Mouse (Mus musculus): ENCODE data around the gene Pik3c2b.

Pik3c2b gene

DNA sequence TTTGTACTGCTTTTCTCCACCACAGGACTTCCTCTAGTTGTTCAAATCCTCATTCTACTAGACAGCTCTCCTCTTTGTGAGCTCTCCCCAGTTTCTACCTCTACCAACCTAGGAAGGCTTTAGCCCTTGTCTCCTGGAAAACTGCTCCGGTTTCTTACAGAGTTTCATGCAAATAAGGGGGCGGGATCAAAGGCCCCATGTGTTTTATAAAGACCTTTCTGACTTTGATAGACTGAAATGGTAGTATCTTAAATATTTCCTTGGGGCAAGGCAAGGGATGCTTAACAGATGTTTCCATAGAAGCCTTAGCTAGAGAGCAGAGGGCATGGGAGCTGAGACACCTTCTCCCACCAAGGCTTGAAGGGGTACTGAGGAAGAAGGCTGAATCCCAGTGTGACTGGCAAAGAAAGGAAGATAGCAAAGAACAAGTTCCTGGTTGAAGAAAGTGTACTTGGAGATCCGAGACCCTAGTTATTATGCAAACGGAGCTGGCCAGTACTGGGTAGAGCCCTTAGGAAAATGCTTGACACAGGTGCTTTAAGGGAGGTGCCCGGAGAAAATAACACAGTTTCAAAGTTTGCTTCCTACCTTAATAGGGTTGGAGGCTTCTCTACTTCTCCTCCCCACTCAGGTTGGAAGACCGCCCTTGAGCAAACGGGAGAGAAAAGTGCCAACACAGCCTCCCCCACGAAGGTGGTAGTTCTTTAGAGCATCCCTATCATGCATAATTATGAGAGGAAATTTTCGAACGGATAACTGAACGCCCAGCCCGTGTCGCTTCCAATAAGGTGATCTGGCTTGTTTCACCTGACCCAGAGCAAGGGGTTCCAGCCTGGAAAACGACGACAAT is at the start of gene Pik3c2b:
Gene Pik3c2b (plus strand): TSS at position 657 of the 850 bp plus-strand sequence.
- in situ Hi-C loops (cut with MboI, MseI), result loop anchor here (25.0 kb wide), 1 partner anchor 1042 kb away; the partner anchor contains the start of gene Btg2

DNA sequence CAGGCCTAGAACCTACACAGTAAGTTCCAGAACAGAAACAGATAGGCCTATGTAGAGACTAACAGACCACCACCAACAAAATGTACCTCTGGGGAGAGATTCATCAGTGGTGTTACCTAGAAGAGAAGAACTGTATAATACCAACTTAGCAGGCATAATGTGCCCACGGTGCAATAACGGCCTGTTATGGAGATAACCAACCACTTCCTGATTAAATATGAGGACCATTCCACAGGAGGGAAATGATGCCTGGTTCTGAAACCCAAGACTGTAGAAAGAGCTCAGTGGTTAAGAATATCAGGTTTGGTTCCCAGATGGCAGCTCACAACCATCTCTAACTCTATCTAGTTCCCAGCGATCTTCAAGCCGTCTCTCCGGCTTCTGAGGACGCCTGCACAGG is 45.1 kb upstream of the Pik3c2b start:
- in situ Hi-C loops (cut with MboI, MseI), result loop anchor here (10.0 to 25.0 kb wide), 2 partner anchors 513 to 624 kb away; partner anchors contain the start of gene Rbbp5

DNA sequence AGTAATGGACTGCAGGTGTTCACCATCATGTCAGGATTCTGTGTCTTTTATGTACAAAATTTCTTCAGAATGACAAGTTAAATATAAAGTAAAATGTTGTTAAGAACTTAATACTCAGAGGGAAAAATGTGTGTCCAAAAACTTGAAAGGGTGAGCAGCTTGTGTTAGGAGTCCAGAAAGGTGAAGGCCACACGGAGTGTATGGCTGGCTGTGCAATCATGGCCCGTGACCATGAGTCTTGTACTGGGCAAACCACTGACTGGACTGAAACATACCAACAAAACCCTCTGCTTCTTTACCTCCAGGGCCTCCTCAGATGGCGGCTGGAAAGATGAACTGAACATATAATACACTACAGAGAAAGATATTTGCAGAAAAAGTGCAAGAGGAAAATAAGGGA is 38.9 kb upstream of the Pik3c2b start:
- in situ Hi-C loops (cut with MboI, MseI), result loop anchor here (10.0 to 25.0 kb wide), 2 partner anchors 519 to 618 kb away; partner anchors contain the start of gene Rbbp5

DNA sequence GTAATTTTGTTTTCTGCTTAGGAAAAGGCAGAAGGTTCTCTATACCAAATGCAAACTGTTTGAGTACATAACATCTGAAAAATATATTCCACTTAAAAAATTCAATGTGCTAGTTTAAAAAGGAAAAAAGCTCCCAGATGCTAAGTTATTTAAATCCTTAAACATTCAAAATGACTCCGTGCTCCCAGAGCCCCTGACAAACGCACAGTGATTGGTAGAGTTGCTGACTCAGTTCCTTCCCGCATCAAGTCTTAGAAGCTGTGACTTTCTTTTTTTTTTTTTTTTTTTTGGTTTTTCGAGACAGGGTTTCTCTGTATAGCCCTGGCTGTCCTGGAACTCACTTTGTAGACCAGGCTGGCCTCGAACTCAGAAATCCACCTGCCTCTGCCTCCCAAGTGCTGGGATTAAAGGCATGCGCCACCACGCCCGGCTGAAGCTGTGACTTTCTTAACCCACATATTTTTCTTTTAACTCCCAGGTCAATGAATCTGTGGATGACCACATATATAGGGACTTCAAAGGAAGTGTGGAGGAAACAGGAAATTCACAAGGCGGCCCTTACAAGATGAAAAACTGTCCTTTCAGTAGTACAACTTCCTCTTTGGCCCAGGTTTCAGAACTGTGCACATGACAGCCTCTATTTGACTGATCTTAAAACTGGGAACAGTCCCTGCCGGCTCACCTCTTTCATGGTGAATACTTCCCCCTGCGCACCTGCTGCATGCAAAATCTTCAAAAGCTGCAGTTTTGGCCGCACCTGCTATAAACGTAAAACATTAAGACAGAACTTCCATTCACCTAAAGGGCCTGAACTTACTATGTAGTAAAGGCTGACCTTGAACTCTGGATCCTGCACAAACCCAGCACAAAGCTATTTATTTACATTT is 33.3 kb upstream of the Pik3c2b start:
- in situ Hi-C loops (cut with MboI, MseI), result loop anchor here (25.0 kb wide), 1 partner anchor 525 kb away; the partner anchor contains the start of gene Rbbp5

DNA sequence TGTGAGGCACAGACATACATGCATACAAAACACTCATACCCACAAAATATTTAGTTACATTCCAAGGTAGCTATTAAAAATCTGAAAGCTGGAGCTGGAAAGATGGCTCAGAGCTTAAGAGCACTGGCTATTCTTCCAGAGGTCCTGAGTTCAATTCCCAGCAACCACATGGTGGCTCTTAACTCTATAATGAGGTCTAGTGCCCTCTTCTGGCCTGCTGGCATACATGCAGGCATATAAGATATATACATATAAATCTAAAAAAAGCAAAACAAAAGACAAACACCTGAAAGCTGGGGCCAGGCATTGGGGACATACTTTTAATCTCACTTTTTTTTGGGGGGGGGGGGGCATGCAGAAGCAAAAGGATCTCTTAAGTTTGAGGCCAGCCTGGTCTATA is 32.1 kb upstream of the Pik3c2b start:
- in situ Hi-C loops (cut with MboI, MseI), result loop anchor here (25.0 kb wide), 1 partner anchor 526 kb away; the partner anchor contains the start of gene Rbbp5

DNA sequence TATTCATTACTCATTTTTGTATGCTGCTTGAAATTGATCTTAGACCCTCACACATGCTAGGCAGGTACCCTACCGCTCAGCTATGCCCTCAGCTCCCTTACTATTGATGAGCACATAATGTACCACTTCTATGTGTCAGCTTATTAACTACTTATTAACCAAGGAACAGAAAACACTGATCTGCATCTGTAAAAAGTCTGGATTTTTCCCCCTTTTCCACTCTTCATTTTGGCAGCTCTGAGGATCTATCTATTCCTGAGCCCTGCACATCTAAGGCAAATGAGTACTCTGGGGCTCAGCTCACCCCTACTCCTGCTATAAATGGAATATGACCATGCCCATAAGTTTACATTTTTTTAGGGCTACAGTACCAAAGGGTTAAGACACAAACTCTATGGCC is 31.3 kb upstream of the Pik3c2b start:
- in situ Hi-C loops (cut with MboI, MseI), result loop anchor here (25.0 kb wide), 1 partner anchor 527 kb away; the partner anchor contains the start of gene Rbbp5

DNA sequence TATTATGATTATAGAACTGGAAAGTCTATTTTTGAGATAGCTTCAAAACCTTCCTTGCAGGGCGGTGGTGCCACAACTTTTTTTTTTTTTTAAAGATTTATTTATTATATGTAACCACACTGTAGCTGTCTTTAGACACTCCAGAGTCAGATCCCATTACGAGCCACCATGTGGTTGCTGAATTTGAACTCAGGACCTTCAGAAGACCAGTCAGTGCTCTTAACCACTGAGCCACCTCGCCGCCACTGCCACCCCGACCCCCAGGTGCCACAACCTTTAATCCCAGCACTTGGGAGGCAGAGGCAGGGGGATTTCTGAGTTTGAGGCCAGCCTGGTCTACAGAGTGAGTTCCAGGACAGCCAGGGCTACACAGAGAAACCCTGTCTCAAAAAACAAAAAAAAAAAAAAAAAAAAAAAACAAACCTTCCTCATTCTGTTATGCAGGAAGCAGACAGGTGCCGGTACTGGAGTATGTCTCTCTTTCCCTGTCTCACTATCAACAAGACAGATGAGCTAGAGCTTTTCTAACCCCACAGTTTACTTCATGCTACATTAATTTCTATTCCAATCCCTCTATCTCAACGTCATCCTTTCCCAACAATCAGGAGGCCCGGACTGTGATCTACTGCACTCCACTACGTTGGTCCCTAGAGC is 28.6 kb upstream of the Pik3c2b start:
- in situ Hi-C loops (cut with MboI, MseI), result loop anchor here (25.0 kb wide), 1 partner anchor 530 kb away; the partner anchor contains the start of gene Rbbp5

DNA sequence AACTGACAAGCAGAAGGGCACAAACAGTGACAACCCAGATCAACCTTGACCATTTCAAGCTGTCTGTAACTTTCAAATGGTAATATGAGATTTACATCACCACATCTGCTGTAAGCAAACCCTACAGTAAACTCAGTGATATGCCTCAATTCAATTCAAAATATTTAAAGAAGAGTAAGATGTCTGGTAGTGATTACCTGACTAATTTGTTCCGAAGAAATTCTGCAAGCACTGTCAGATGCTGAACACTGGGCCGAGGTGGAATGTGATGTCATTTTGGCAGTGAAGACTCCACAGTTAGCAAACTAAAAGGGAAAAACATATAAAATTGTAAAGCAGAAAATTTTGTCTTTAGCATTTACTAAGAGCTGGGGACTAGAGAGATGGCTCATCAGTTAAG is 26.9 kb upstream of the Pik3c2b start:
- in situ Hi-C loops (cut with MboI, MseI), result loop anchor here (25.0 kb wide), 1 partner anchor 531 kb away; the partner anchor contains the start of gene Rbbp5

DNA sequence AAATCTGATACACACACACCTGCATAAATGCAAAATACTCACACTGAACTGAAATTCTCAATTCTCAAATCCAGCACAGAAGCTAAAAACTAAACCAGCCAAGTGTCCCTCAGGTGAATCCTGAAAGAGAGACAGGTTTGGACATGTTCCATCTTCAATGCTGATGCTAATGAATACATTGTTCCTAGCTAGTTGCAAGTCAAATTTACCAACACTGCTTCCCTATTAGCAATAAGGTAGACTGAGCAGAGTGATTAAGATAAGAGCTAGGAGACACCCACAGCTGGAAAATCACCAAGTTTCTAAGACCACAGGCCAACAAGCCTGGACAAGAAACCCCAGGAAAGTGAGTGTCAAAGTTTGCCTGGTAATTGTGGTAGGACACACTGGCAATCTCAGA is 26.2 kb upstream of the Pik3c2b start:
- in situ Hi-C loops (cut with MboI, MseI), result loop anchor here (25.0 kb wide), 1 partner anchor 532 kb away; the partner anchor contains the start of gene Rbbp5

DNA sequence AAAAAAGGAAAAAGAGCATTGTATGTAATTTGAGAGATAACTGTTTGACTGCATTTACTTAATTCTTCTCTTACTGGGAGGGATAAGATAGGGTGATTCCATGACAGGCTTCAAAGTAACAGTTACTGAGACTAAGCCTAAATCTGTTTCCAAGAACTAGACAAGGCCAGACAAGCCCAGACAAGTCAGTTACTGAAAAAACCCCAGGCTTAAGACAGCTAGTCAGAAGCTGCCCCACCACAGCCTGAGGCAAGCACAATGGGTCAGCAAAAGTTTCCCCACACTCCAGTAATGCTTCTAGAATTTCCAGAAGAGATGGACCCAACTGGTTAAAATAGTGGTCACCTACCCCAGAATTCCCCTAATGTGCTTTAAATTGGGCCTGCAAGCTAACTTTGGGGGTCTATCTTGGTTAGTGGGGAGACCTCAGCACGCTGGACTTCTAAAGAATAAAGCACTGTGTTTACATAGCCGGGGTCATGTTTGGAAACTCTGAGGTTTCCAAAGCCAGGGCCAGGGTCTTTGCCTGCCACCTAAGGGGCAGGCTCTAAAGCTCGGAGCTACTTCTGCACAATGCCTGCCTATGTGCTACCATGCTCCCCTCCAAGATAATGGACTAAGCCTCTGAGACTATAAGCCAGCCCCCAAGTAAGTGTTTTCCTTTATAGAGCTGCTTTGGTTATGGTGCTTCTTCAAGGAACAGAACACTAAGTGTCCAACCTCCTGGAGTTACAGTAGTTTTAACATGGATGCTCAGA is 25.2 kb upstream of the Pik3c2b start:
- in situ Hi-C loops (cut with MboI, MseI), result loop anchor here (10.0 to 25.0 kb wide), 2 partner anchors 533 to 1494 kb away; partner anchors contain the start of gene Rbbp5

DNA sequence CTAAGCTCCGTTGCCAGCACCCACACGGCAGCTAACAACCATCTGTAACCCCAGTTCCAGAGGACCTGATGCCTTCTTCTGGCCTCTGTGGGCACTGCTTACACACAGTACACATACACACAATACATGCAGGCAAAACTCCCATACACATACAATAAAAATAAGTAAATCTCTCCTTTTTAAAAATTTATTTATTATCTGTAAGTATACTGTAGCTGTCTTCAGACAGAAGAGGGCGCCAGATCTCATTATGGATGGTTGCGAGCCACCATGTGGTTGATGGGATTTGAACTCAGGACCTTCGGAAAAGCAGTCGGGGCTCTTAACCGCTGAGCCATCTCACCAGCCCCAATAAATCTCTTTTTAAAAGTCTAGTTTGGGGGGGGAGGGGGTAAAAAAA is 24.1 kb upstream of the Pik3c2b start:
- in situ Hi-C loops (cut with MboI, MseI), result loop anchor here (10.0 to 25.0 kb wide), 2 partner anchors 534 to 1493 kb away; partner anchors contain the start of gene Rbbp5

DNA sequence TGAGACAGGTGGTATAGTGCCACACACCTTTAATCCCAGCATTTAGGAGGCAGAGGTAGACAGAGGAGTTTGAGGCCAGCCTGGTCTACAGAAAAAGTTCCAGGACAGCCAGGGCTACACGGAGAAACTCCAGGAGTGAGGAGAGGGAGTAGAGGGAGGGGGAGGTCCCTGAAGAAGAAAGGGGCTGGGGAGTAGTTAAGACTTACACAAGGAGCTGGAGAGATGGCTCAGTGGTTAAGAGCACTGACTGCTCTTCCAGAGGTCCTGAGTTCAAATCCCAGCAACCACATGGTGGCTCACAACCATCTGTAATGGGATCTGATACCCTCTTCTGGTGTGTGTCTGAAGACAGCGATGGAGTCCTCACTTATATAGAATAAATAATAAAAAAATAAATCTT is 23.5 kb upstream of the Pik3c2b start:
- in situ Hi-C loops (cut with MboI, MseI), result loop anchor here (10.0 to 25.0 kb wide), 2 partner anchors 535 to 1493 kb away; partner anchors contain the start of gene Rbbp5

DNA sequence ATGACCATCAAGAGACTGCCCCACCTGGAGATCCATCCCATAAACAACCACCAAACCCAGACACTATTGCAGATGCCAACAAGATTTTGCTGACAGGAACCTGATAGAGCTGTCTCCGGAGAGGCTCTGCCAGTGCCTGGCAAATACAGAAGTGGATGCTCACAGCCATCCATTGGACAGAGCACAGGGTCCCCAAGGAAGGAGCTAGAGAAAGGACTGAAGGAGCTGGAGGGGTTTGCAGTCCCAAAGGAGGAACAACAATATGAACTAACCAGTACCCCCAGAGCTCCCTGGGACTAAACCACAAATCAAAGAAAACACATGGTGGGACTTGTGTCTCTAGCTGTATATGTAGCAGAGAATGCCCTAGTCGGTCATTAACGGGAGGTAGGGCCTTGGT is 21.7 kb upstream of the Pik3c2b start:
- in situ Hi-C loops (cut with MboI, MseI), result loop anchor here (10.0 to 25.0 kb wide), 2 partner anchors 536 to 1491 kb away; partner anchors contain the start of gene Rbbp5

DNA sequence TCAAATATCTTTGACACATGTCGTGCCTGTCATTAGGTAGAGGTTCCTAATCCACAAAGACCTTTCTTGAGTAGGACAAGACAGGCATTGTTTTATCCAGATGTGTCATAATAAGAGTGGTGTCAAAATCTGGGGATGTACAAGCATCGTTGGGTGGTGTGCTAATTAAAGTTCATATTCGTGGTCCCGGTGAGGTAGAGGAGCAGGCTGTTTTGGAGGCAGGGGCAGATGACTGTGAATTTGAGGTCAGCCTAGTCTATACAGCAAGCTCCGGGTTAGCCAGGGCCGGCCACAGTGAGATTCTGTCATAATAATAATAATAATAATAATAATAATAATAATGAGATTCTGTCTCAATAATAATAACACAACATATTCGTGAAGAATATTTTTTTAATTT is 21.0 kb upstream of the Pik3c2b start:
- in situ Hi-C loops (cut with MboI, MseI), result loop anchor here (10.0 to 25.0 kb wide), 2 partner anchors 537 to 1490 kb away; partner anchors contain the start of gene Rbbp5

DNA sequence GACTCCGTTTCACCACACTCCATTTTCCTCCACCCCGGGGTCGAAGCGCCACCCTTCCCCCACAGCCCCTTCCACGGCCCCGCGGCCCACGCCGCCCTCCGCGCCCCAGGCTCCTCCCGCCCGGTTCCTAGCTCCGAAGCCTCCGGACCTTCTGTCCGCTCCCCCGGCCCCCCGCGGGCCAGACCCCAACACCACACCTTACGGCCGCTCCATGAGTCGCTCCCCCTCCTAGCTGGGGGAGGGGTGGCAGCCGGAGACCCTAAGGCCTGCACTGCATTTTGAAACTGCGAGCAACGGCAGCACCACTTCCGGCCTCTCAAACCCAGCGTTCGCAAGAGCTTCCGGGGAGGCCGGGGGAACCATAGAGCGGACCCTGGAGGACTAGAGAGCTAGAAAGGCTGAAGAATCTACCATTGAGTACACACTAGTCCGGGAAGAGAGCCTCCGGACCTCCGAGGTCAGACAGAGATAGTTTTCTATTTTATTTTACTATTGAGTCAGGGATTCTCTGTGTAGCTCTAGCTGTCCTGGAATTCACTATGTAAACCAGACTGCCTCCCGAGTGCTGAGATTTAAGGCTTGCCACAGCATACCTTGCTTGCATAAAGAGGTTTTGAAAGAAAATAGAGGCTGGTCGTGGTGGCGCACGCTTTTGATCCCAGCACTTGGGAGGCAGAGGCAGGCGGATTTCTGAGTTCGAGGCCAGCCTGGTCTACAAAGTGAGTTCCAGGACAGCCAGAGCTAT is 20.2 kb upstream of the Pik3c2b start:
- in situ Hi-C loops (cut with MboI, MseI), result loop anchor here (10.0 to 25.0 kb wide), 2 partner anchors 1062 to 1490 kb away; partner anchors contain the start of gene Btg2

DNA sequence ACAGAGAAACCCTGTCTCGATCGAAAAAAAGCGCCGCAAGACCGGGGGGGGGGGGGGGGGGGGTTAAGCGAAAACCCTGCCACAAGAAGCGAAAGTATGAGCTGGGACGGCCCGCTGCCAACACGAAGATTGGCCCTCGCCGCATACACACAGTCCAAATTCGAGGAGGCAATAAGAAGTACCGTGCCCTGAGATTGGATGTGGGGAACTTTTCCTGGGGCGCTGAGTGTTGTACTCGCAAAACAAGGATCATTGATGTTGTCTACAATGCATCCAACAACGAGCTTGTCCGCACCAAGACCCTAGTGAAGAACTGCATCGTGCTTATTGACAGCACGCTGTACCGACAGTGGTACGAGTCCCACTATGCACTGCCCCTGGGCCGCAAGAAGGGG is 19.7 kb upstream of the Pik3c2b start:
- in situ Hi-C loops (cut with MboI, MseI), result loop anchor here (10.0 to 25.0 kb wide), 2 partner anchors 1062 to 1489 kb away; partner anchors contain the start of gene Btg2

DNA sequence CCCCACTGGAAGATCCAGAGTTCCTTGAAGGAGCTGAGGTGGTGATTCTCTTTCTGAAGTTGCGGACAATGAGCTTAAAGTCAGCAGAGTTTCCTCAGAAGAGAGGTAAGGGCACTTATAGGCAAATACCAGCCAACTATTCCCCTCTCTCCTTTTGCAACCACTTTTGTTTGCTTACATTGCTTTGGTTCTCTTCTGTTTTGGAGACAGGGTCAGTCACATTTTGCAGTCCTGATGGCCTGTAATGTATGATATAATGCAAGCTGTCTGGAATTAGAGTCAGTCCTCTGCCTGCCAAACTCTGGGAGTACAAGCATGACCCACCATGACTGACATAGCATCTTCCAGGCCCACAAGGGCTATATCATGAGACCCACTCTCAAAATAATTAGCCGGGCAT is 18.3 kb upstream of the Pik3c2b start:
- in situ Hi-C loops (cut with MboI, MseI), result loop anchor here (10.0 to 25.0 kb wide), 2 partner anchors 1060 to 1488 kb away; partner anchors contain the start of gene Btg2

DNA sequence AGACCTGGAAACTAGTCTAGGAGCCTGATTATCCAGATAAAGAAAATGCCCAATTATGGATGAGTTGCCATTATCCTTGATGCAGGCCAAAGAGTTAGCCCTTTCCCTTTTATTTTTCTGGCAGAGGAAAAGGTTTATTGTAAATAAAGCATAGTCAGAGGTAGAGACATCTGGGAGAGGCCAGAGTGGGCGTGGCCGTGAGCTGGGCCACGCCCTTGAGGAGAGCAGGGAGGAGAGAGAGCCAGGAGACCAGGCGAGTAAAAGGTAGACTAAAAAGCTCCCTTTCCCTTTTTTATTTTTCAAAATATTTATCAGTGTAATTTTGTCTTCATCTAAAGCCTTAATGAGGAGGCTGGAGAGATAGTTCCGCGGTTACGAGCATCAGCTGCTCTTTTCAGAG is 17.5 kb upstream of the Pik3c2b start:
- in situ Hi-C loops (cut with MboI, MseI), result loop anchor here (10.0 to 25.0 kb wide), 2 partner anchors 1059 to 1487 kb away; partner anchors contain the start of gene Btg2

DNA sequence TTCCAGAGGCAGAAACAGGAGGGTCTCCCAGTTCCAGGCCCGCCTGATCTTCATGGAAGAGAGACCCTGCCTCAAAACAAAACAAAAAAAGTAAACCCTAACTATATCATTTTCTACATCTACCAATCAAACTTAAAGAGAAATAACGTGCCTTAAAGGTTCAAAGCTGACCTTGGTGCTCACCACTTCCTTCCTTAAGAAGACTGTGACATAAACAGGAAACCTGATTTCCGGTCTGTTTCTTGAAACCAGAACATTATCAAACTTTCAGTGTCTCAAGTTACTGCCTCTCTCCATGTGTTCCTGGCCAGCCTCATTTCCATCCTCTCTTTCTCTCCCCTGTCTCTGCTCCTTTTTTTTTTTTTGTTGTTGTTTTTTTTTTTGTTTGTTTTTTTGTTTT is 15.7 kb upstream of the Pik3c2b start:
- in situ Hi-C loops (cut with MboI, MseI), result loop anchor here (10.0 to 25.0 kb wide), 2 partner anchors 1058 to 1485 kb away; partner anchors contain the start of gene Btg2

Data from T-helper 2 cell (primary cell).